Mouse (Mus musculus): ENCODE results near the gene Mfsd11.
"Not testable (repeated sequence)": the region's sequence is repeated elsewhere in the genome, so short reads cannot be mapped to it uniquely, and the experiment has no call there.

The Mfsd11 gene

GRCm38 (mm10) chr11:116881440-116881839 is 29.2 kb downstream of the Mfsd11 start:
- DNase-seq (ENCODE audit: low spot score in 2 of 2): peak; percentile 43 to 51

DNA sequence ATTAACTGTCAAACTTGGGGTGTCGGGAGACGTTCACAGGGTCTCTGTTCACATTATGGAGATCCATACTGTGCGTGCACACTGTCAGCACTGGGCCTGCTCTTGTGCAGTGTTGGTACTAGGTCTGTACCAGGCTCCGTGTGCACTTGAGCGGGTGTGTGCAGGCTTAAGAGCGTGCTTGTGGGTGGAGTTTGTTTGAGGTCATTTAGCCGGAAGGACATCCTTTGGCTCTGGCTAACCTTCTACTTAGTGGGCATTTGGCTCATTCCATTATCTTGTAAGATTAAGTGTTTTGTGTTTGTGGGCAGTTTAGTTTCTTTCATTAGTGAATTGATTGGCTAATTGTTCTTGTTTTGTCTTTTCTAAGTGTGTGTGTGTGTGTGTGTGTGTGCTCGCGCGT is 30.2 kb downstream of the Mfsd11 start:
- DNase-seq (ENCODE audit: low spot score in 2 of 2): no peak

DNA sequence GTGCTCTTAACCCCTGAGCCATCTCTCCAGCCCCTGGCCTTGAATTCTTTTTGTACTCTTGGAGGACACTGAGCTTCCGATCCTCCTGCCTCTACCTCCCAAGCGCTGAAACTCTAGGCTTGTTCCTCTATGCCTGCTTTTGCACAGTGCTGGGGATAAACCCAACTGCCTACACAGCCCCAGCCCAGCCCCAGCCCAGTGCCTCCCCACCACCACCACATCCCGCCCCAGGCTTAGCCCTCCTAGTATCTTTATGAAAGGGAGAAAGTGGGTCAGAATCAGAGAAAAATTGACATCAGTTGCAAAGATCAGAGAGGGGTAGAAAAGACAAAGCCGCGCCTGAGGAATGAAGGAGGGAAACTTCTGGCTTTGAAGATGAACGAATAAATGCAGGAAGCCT is 31.8 kb downstream of the Mfsd11 start:
- no peak for DNase-seq (ENCODE audit: low spot score in 2 of 2)

GRCm38 (mm10) chr11:116885275-116886151 is 33.3 kb downstream of the Mfsd11 start:
- DNase-seq (ENCODE audit: low spot score in 2 of 2): peak; percentile 79 to 89

GRCm38 (mm10) chr11:116887136-116887535 is 34.9 kb downstream of the Mfsd11 start:
- no peak for DNase-seq (ENCODE audit: low spot score in 2 of 2)

- DNase-seq (ENCODE audit: low spot score in 2 of 2): no peak
These were observed 41.5 kb downstream of the Mfsd11 start for GRCm38 (mm10) chr11:116893532-116894442.

DNA sequence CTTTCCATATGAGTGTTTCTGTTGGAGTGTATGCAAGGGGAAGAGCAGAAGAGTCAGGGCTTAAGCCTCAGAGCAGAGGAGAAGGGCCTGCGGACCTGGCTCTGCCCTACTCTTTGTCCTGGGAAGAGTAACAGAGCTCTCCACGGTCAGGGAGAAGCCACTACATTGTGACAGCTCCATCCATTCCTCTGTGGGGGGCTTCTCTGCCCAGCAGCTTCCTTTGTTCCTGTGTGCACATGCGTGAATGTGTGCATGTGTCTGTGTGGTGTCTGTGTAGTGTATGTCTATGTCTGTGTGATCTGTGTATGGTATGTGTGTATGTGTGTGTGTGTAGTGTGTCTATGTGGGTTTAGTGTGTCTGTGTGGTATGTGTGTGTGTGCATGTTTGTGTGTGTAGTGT is 43.2 kb downstream of the Mfsd11 start:
- DNase-seq (ENCODE audit: low spot score in 2 of 2): no peak

DNA sequence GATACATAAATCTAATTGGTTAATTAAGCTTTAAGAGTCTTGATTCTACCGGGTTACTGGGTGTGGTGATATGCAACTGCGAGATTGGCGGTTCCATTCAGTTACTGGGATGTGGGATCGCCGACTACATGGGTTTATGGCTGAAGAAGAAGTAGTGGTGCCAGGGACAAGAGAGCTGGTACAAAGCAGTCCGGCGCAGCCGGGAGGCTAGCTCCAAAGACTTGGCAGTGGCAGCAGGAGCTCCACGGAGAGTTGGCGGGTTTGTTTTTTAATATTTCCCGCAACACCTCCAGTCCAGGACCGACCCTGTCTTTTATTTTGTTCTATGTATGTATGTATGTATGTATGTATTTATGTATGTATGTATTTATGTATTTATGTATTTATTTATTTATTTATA is 47.0 kb downstream of the Mfsd11 start:
- DNase-seq (ENCODE audit: low spot score in 2 of 2): no peak

DNA sequence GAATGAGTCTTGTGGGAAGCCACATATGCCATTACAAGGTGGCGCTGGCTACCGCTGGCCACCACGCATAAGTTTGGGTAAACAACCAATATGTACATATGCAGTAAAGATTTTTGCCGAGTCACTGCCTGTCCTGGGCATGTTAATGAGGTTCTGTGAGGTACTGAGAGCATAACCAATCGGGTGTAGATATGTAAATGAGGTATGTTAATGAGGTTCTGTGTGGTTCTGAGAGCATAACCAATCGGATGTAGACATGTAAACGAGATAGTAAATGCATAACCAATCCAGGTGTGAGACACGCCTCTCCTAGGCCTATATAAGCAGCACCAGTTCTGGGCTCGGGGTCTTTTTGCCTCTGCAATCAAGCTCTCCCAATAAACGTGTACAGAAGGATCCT is 50.3 kb downstream of the Mfsd11 start:
- DNase-seq (ENCODE audit: low spot score in 2 of 2): not testable (repeated sequence)

- no peak for DNase-seq (ENCODE audit: low spot score in 2 of 2)
These were observed 53.7 kb downstream of the Mfsd11 start for GRCm38 (mm10) chr11:116905741-116906456.

DNA sequence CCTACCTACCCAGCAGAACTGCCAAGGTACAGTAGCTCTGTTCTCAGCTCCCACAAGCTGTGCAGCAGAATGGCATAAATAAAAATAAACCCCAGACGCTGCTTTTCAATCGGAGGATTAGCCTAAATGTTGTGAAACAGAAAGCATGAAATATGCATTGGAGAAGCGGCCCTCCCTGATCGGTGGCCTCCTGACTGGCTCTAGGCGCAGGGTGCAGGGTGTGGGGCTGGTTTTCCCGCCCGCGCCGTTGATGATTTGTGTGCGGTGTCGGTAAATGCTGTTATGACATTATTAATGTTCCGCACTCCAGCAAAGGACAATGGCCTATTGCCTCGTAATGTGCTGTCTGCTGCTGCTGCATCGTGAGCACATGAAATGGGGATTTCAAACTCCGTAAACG is 61.3 kb downstream of the Mfsd11 start:
- peak in 1 of 2 experiments; percentile 26 for DNase-seq (ENCODE audit: low spot score in 2 of 2)

DNA sequence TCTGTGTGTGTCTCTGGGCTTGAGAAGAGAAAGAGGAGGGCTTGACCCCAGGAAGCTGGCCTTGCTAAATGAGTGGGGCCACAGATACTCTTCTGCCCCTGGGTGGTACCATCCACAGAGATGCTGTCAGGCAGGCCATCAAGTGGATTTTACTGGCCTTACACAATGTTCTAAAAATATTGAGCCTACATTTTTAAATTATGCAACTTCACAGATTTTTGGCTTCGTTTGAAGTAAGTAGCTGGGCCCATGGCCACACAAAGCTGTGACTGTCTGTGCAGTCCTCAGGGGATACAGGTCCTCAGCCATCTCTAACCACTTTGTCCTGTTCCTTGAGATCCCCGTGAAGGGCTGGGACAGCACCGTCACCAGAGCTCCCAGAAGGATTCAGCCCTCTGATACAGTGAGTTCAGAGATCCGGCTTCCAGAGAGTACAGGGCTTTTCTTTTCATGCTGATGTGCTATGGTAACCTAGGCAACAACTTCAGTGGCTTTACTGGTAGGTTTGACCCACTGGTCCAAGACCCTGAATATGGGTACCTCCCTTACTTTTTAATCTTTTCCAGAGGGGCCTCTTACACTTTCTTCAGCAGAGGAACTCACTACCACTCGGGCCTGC is 62.1 kb downstream of the Mfsd11 start:
- DNase-seq (ENCODE audit: low spot score in 2 of 2): peak in 1 of 2 experiments; percentile 32

DNA sequence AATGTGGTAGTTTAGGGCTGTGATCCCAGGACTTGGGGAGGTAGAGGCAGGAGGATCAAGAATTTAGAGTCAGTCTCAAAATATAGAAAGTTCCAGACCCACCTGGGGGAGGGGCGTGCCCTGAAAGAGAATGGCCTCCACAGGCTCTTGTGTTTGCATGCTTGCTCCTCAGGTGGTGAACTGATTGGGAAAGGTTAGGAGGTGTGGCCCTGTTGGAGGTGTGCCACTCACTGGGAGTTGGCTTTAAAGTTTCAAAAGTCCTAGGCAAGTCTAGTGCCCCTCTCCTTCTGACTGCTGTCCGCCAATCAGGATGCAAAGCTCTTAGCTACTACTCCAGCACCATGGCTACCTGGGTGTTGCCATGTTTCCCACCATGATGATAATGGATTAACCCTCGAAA is 63.0 kb downstream of the Mfsd11 start:
- no peak for DNase-seq (ENCODE audit: low spot score in 2 of 2)

DNA sequence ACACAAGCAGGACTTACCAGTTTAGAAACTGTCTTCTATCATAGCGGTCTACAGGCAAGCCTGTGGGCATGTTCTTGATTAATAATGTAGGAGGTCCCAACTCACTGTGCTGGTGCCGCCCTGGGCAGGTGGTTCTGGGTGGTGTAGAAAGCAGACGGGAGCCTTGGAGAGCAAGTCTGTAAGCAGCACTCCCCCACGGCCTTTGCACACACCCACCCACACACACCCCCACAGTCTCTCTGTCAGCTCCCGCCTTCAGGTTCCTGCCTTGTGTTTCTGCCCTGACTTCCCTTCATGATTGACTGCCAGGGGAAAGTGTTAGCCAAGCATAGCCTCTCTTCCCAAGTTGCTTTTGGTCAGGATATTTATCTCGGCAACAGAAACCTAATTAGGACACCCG is 65.1 kb downstream of the Mfsd11 start:
- DNase-seq (ENCODE audit: low spot score in 2 of 2): peak in 1 of 2 experiments; percentile 30

DNA sequence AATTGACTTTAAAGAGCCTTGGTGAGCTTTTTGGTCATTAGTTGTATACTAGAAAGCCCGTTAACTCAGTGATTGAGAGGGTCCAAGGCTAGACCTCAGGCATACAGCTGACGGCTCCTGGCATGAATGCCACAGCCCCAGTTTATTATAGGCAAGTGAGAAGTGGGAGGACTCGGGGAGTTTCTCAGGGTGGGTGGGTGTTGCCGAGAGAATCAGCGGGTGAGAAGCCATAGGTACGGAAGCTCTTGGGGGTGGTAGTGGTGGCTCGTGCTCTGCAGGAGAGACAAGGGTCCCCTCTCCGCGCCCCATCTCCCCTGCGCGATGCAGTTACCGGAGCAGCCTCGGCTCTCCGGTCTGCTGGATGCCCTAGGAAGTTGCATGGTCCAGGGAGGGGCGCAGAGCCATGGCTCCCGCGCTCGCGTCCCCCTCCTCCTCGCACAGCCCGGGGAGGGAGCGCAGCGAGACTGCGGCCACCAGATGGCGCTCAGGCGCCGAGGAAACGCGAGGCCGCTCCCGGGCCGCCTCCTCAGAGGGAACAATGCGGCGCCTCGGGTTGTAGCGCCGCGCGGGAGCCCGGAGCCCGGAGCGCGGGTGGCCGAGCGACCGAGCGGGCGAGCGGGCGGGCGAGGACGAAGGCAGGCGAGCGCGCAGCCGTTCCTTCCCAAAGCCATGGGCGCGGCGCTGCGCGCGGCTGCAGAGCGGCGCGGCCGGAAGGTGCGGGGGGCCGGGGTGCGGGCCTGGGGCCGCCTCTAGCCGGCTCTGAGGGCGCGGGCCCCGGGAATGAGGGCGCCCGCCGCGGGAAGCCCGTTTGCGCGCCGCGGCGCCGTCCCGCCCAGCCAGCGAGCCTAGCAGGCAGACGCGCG is 66.3 kb downstream of the Mfsd11 start, which contains the start of gene Mgat5b:
Gene Mgat5b, plus strand, starts transcription at position 541 of the 863 bp plus-strand sequence.
- peak; percentile 89 for DNase-seq (ENCODE audit: low spot score in 2 of 2)

GRCm38 (mm10) chr11:116919186-116920020 is 67.2 kb downstream of the Mfsd11 start:
- DNase-seq (ENCODE audit: low spot score in 2 of 2): no peak

DNA sequence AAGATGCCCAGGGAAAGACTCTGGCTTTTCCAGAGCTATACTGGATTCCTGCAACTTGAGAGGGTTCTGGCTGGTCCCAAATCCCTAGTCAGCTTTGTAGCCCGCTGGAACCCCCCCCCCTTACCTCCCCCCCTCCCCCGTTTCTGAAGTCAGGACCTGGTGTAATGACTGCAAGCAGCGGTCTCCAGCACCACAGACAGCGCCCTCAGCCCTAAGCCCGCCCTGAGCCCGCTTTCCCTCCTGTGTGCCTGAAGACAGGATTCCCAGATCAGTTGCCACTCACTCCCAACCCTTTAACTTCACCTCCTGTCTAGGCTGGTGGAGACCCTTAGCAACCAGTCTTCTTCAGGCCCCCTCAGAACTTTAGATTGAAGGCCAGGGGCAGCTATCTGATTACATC is 68.5 kb downstream of the Mfsd11 start:
- no peak for DNase-seq (ENCODE audit: low spot score in 2 of 2)

DNA sequence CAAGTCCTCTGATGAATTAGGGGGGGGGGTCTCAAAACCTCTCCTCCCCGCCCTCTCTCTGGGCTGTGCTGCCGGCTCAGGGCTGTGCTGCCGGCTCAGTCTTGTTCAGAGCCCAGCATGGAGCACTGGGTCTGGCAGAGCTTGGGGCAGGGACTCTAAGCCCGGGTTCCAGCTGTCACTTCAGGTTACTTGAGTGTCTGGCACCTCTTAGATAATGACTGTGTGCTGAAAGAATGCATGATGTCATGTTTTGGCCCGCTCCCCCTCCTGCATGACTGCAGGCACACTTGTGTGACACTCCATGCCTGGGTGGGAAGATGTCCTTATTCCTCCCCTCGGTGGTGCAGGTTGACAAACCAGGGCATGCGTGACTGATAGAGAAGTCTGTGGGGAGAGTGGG is 69.8 kb downstream of the Mfsd11 start:
- DNase-seq (ENCODE audit: low spot score in 2 of 2): peak in 1 of 2 experiments; percentile 29
